Mouse (Mus musculus): Measurements from ENCODE around the gene Isyna1. TPM values are rescaled to one million over a fixed set of nuclear protein-coding genes. Genes with fewer than 3 reads are reported as not detected.

Isyna1 gene
- polyA plus RNA-seq, 1 experiment = 61.5 TPM

GRCm38 (mm10) chr8:70565561-70565960, 28.6 kb upstream of the Isyna1 start:
- Histone ChIP-seq H3K4me1 (ENCODE audit: control insufficient read depth, insufficient read depth, low read length) (no peaks in the 10 kb centered on the region), H3K4me3 (ENCODE audit: low read depth, low read length) (no peak overlapping the region), H3K27me3 (ENCODE audit: control insufficient read depth, insufficient read depth, low read length, poor library complexity, severe bottlenecking) (no peaks in the 10 kb centered on the region), H3K36me3 (ENCODE audit: control insufficient read depth, insufficient read depth, low read length, poor library complexity, severe bottlenecking) (no peaks in the 10 kb centered on the region), H3K27ac (ENCODE audit: insufficient read depth, low read length) (no peak overlapping the region), H3K9ac (ENCODE audit: low read depth, poor library complexity, severe bottlenecking) (no peak overlapping the region), H3K9me3 (replicated peaks; ENCODE audit: control insufficient read depth, insufficient read depth, low read length, poor library complexity, severe bottlenecking) (no peaks in the 10 kb centered on the region)
- TF ChIP-seq EP300 (IDR thresholded peaks at IDR 0.05; ENCODE audit: insufficient read depth, low read depth, low read length) = no peak
- no peak for TF ChIP-seq POLR2A (IDR thresholded peaks at IDR 0.05; ENCODE audit: insufficient read depth, low read length)

GRCm38 (mm10) chr8:70570360-70570759, 23.8 kb upstream of the Isyna1 start:
- Histone ChIP-seq H3K9ac (ENCODE audit: low read depth, poor library complexity, severe bottlenecking) (no peak overlapping the region), H3K27me3 (ENCODE audit: control insufficient read depth, insufficient read depth, low read length, poor library complexity, severe bottlenecking) (no peaks in the 10 kb centered on the region), H3K36me3 (ENCODE audit: control insufficient read depth, insufficient read depth, low read length, poor library complexity, severe bottlenecking) (no peaks in the 10 kb centered on the region), H3K27ac (ENCODE audit: insufficient read depth, low read length) (no peak overlapping the region), H3K4me1 (ENCODE audit: control insufficient read depth, insufficient read depth, low read length) (no peaks in the 10 kb centered on the region), H3K9me3 (replicated peaks; ENCODE audit: control insufficient read depth, insufficient read depth, low read length, poor library complexity, severe bottlenecking) (no peaks in the 10 kb centered on the region), H3K4me3 (ENCODE audit: low read depth, low read length) (no peak overlapping the region)
- TF ChIP-seq CTCF (IDR thresholded peaks at IDR 0.05; ENCODE audit: low read depth, low read length) (no peak), EP300 (IDR thresholded peaks at IDR 0.05; ENCODE audit: insufficient read depth, low read depth, low read length) (no peak), POLR2A (IDR thresholded peaks at IDR 0.05; ENCODE audit: insufficient read depth, low read length) (no peak)

- Histone ChIP-seq H3K9ac (ENCODE audit: low read depth, poor library complexity, severe bottlenecking) (no peak overlapping the region), H3K27me3 (ENCODE audit: control insufficient read depth, insufficient read depth, low read length, poor library complexity, severe bottlenecking) (no peaks in the 10 kb centered on the region), H3K36me3 (ENCODE audit: control insufficient read depth, insufficient read depth, low read length, poor library complexity, severe bottlenecking) (no peaks in the 10 kb centered on the region), H3K4me3 (ENCODE audit: low read depth, low read length) (no peak overlapping the region), H3K4me1 (ENCODE audit: control insufficient read depth, insufficient read depth, low read length) (no peaks in the 10 kb centered on the region), H3K9me3 (replicated peaks; ENCODE audit: control insufficient read depth, insufficient read depth, low read length, poor library complexity, severe bottlenecking) (no peaks in the 10 kb centered on the region), H3K27ac (ENCODE audit: insufficient read depth, low read length) (no peak overlapping the region)
- TF ChIP-seq EP300 (IDR thresholded peaks at IDR 0.05; ENCODE audit: insufficient read depth, low read depth, low read length) (no peak), CTCF (IDR thresholded peaks at IDR 0.05; ENCODE audit: low read depth, low read length) (no peak), POLR2A (IDR thresholded peaks at IDR 0.05; ENCODE audit: insufficient read depth, low read length) (no peak)
Observed at GRCm38 (mm10) chr8:70570990-70571389, 23.2 kb upstream of the Isyna1 start.

- H3K9ac ChIP-seq (ENCODE audit: low read depth, poor library complexity, severe bottlenecking) = no peak overlapping the region
- H3K4me3 ChIP-seq (ENCODE audit: low read depth, low read length) = no peak overlapping the region
- no peaks in the 10 kb centered on the region for H3K4me1 ChIP-seq (ENCODE audit: control insufficient read depth, insufficient read depth, low read length)
- TF ChIP-seq CTCF (IDR thresholded peaks at IDR 0.05; ENCODE audit: low read depth, low read length) (no peak), EP300 (IDR thresholded peaks at IDR 0.05; ENCODE audit: insufficient read depth, low read depth, low read length) (no peak), POLR2A (IDR thresholded peaks at IDR 0.05; ENCODE audit: insufficient read depth, low read length) (no peak)
- H3K27me3 ChIP-seq (ENCODE audit: control insufficient read depth, insufficient read depth, low read length, poor library complexity, severe bottlenecking) = no peaks in the 10 kb centered on the region
- H3K9me3 ChIP-seq (replicated peaks; ENCODE audit: control insufficient read depth, insufficient read depth, low read length, poor library complexity, severe bottlenecking) = no peaks in the 10 kb centered on the region
- 0 out of 2 replicates have a peak, but pooled peaks cover 3% of the 10 kb centered on the region for H3K36me3 ChIP-seq (ENCODE audit: control insufficient read depth, insufficient read depth, low read length, poor library complexity, severe bottlenecking)
- no peak overlapping the region for H3K27ac ChIP-seq (ENCODE audit: insufficient read depth, low read length)
Observed at GRCm38 (mm10) chr8:70574302-70574701, 19.9 kb upstream of the Isyna1 start.

GRCm38 (mm10) chr8:70574915-70575314, 19.3 kb upstream of the Isyna1 start:
- Histone ChIP-seq H3K9me3 (replicated peaks; ENCODE audit: control insufficient read depth, insufficient read depth, low read length, poor library complexity, severe bottlenecking) (no peaks in the 10 kb centered on the region), H3K36me3 (ENCODE audit: control insufficient read depth, insufficient read depth, low read length, poor library complexity, severe bottlenecking) (0 out of 2 replicates have a peak, but pooled peaks cover 3% of the 10 kb centered on the region), H3K4me3 (ENCODE audit: low read depth, low read length) (no peak overlapping the region), H3K27ac (ENCODE audit: insufficient read depth, low read length) (no peak overlapping the region), H3K9ac (ENCODE audit: low read depth, poor library complexity, severe bottlenecking) (no peak overlapping the region), H3K27me3 (ENCODE audit: control insufficient read depth, insufficient read depth, low read length, poor library complexity, severe bottlenecking) (no peaks in the 10 kb centered on the region), H3K4me1 (ENCODE audit: control insufficient read depth, insufficient read depth, low read length) (no peaks in the 10 kb centered on the region)
- TF ChIP-seq EP300 (IDR thresholded peaks at IDR 0.05; ENCODE audit: insufficient read depth, low read depth, low read length) = no peak
- TF ChIP-seq POLR2A (IDR thresholded peaks at IDR 0.05; ENCODE audit: insufficient read depth, low read length) = no peak
- TF ChIP-seq CTCF (IDR thresholded peaks at IDR 0.05; ENCODE audit: low read depth, low read length) = no peak

GRCm38 (mm10) chr8:70577207-70577606, 17.0 kb upstream of the Isyna1 start:
- Histone ChIP-seq H3K4me1 (ENCODE audit: control insufficient read depth, insufficient read depth, low read length) (no peaks in the 10 kb centered on the region), H3K9me3 (replicated peaks; ENCODE audit: control insufficient read depth, insufficient read depth, low read length, poor library complexity, severe bottlenecking) (no peaks in the 10 kb centered on the region), H3K36me3 (ENCODE audit: control insufficient read depth, insufficient read depth, low read length, poor library complexity, severe bottlenecking) (peaks cover 11% of the 10 kb centered on the region), H3K27ac (ENCODE audit: insufficient read depth, low read length) (no peak overlapping the region), H3K9ac (ENCODE audit: low read depth, poor library complexity, severe bottlenecking) (no peak overlapping the region), H3K27me3 (ENCODE audit: control insufficient read depth, insufficient read depth, low read length, poor library complexity, severe bottlenecking) (no peaks in the 10 kb centered on the region), H3K4me3 (ENCODE audit: low read depth, low read length) (no peak overlapping the region)
- TF ChIP-seq POLR2A (IDR thresholded peaks at IDR 0.05; ENCODE audit: insufficient read depth, low read length) (no peak), EP300 (IDR thresholded peaks at IDR 0.05; ENCODE audit: insufficient read depth, low read depth, low read length) (no peak), CTCF (IDR thresholded peaks at IDR 0.05; ENCODE audit: low read depth, low read length) (no peak)
